Comparison of ENCODE assay signal across 17 mouse cellular contexts in genomic region chr9:88529571-88529970, GRCm38 (mm10). TPM values are rescaled to one million over a fixed set of nuclear protein-coding genes. Genes with fewer than 3 reads are reported as not detected.
"Had no signal": no experiment of that assay in that cellular context is flagged by ENCODE, and none has a peak within 500 bp of the region (broad histone marks: within the 10 kb centered on the region; RNA-seq: fewer than 3 reads in every experiment).

No protein-coding gene starts in this region.

- DNase-seq: kidney, adult 18-20 months; kidney, adult 9 months; kidney, postnatal 14 days; kidney, postnatal 4 days; liver; liver, embryonic 13.5 days; lung, embryonic 14.5 days; lung, postnatal 10 days; lung, postnatal 4 days; thymus, adult 18-20 months; thymus, postnatal 36 days had no signal

- ATAC-seq: midbrain, embryonic 15.5 days had no signal

RNA-seq across cellular contexts. Expression of gene Trim43a, which starts 51.1 kb away (rescaled TPM):
- total RNA-seq: megakaryocyte, adult 5-6 weeks; neutrophil, adult 5-6 weeks had no signal
- polyA plus RNA-seq: liver, embryonic 13.5 days; lung, embryonic 14.5 days; small intestine, adult 2 months; spleen, adult 2 months; stomach, embryonic 16.5 days had no signal
